Mouse (Mus musculus) CD4-positive naive resting alpha-beta T cell, adult 76 days (primary cell): ENCODE data around the gene Ap3b2. TPM values are rescaled to one million over a fixed set of nuclear protein-coding genes. Genes with fewer than 3 reads are reported as not detected.

ENCODE experiments used
- total RNA-seq: library from RNA; stranded (reverse); gene quantifications from one replicate; pipeline ENCODE4 v1.2.4, GENCODE M21; 2023

The Ap3b2 gene
- total RNA-seq = not detected

DNA sequence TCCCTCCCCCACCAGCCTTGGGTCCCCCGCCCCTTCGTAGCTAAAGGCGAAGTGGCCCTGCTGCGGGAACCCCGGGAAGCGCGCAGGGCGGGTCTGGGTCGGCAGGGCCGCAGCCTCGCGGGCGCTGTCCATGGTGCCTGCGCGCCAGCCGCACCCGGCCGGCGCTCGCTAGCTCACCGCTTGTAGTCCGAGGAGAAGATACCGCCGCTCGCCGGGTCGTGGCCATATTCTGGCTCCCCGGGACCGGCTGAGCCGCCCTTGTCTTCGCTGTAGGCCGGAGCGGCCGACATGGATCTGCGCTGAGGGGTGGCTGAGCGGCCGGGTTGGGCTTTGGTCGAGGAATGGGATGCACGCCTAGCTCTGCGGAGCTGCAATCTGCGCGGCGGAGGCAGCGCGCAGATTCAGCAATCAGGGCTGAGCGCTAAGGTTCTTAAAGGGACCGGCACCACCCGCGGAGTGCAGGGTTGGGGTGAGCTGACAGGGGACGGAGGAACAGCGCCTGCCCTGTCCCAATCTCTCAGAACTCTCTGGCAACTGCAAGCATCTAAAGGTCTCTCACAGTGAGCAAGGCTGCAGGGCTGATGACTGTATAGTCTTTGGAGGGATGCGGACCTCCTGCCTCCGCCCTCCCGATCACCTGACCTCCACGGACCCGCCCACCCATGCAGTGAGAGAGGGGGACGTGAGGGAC, at the start of gene Ap3b2:
Gene Ap3b2, minus strand, starts transcription at position 595 of the 691 bp plus-strand sequence.

DNA sequence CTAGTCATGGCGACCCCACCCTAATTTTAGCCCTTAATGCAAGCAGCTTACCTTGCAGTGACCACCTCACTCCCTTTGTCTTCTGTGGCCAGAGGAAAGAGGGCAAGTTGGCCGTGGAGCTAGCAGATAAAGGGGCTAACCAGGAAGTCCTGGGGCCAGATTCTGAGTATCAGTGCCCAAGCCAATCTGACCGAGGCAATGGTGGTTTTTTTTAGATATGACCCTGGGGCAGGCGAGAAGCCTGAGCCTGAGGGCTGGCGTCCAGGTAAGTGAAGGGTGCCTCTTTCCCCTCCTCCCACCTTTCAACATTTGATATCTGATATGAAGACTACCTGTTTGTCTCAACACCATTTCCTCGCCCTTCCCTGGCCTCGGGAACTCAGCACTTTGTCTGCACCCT, 4.5 kb upstream of the Ap3b2 start, which contains the start of gene BC048679:
Gene BC048679, minus strand, starts transcription at position 101 of the 400 bp plus-strand sequence.

DNA sequence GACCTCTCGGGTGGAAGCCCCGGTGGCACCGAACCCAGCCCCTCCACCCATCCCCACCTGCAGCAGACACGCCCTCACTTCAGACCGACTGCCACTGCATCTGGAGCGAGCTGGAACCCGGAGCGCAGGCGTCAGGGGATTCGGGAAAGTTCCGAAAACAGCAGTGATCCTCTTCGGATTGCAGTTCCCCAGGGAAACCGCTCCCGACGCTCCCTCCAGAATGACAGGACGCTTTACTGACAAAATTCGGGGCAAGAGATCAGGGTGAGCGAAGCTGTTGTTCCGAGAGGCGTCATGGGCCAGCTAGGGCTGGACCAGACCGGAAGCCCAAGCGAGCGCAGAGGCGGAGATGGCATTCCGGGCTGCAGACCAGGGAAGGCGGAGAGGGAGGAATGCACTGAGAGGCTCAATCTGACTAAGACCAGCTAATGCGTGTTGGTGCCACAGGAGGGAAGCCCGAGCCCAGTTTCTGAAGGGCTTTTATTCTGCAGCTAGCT, 38.5 kb downstream of the Ap3b2 start, which contains the start of gene Cpeb1:
Gene Cpeb1, minus strand, starts transcription at position 311 of the 497 bp plus-strand sequence.

Other genes starting within 250 kb of the Ap3b2 start
- 2,404 TPM for gene Rps17, start 148.7 kb downstream of the Ap3b2 start, total RNA-seq
- gene Cpeb1, start 38.5 kb downstream of the Ap3b2 start, total RNA-seq = not detected
- gene BC048679, start 4.4 kb upstream of the Ap3b2 start, total RNA-seq = not detected
- 1.1 TPM for gene Fsd2, start 73.0 kb upstream of the Ap3b2 start, total RNA-seq
- gene Whamm, start 77.3 kb upstream of the Ap3b2 start, total RNA-seq = 31.5 TPM
- not detected for gene Homer2, start 213.6 kb upstream of the Ap3b2 start, total RNA-seq